Mouse (Mus musculus): ENCODE data around the gene Dnajb13. TPM values are rescaled to one million over a fixed set of nuclear protein-coding genes. Genes with fewer than 3 reads are reported as not detected.

Gene Dnajb13
- total RNA-seq, 2 experiments from 2014 or later: 0.30 TPM; not detected in 1

GRCm38 (mm10) chr7:100506494-100506893, 8.3 kb downstream of the Dnajb13 start:
- no peak for DNase-seq

- no peak for DNase-seq
Measured at GRCm38 (mm10) chr7:100504740-100505487, 9.8 kb downstream of the Dnajb13 start.

GRCm38 (mm10) chr7:100503076-100503475, 11.7 kb downstream of the Dnajb13 start:
- no peak for DNase-seq

GRCm38 (mm10) chr7:100502374-100502922, 12.3 kb downstream of the Dnajb13 start:
- DNase-seq: no peak

- no peak for DNase-seq
Measured at GRCm38 (mm10) chr7:100501844-100502373, 12.9 kb downstream of the Dnajb13 start.

- no peak for DNase-seq
Measured at GRCm38 (mm10) chr7:100501027-100501843, 13.5 kb downstream of the Dnajb13 start.

- DNase-seq: peak; percentile 55
Measured at GRCm38 (mm10) chr7:100500276-100500977, 14.3 kb downstream of the Dnajb13 start.

GRCm38 (mm10) chr7:100499465-100499864, 15.3 kb downstream of the Dnajb13 start:
- DNase-seq: no peak

GRCm38 (mm10) chr7:100497982-100498381, 16.8 kb downstream of the Dnajb13 start:
- no peak for DNase-seq

- no peak for DNase-seq
Measured at GRCm38 (mm10) chr7:100497402-100497801, 17.4 kb downstream of the Dnajb13 start.

GRCm38 (mm10) chr7:100496791-100497190, 18.0 kb downstream of the Dnajb13 start:
- DNase-seq: no peak

GRCm38 (mm10) chr7:100496371-100496770, 18.4 kb downstream of the Dnajb13 start:
- no peak for DNase-seq

GRCm38 (mm10) chr7:100495581-100496251, 19.0 kb downstream of the Dnajb13 start:
- peak; percentile 82 for DNase-seq

GRCm38 (mm10) chr7:100495042-100495441, 19.7 kb downstream of the Dnajb13 start:
- DNase-seq: no peak

GRCm38 (mm10) chr7:100494415-100494831, 20.3 kb downstream of the Dnajb13 start:
- no peak for DNase-seq

GRCm38 (mm10) chr7:100493484-100494414, 21.0 kb downstream of the Dnajb13 start:
- peak; percentile 57 for DNase-seq

GRCm38 (mm10) chr7:100493117-100493483, 21.7 kb downstream of the Dnajb13 start, which contains the start of gene Ucp2:
Gene Ucp2, plus strand, starts transcription at chr7:100493337.
- DNase-seq: peak; percentile 92

- DNase-seq: no peak
Measured at GRCm38 (mm10) chr7:100492391-100493116, 22.2 kb downstream of the Dnajb13 start.

- DNase-seq: peak; percentile 63
Measured at GRCm38 (mm10) chr7:100488474-100489048, 26.2 kb downstream of the Dnajb13 start.
